16 mouse cellular contexts compared by ENCODE assay signal in genomic region chr12:69293815-69294214, GRCm38 (mm10). TPM values are rescaled to one million over a fixed set of nuclear protein-coding genes. Genes with fewer than 3 reads are reported as not detected.
DNase-seq lines count a peak whose midpoint lies in the region; ATAC-seq and TF ChIP-seq lines count a peak whose summit lies in the region.
"Had no signal": no experiment of that assay in that cellular context is flagged by ENCODE, and none has a peak within 500 bp of the region (broad histone marks: within the 10 kb centered on the region; RNA-seq: fewer than 3 reads in every experiment).

No protein-coding gene starts in this region.

- H3K27me3 ChIP-seq in stomach, embryonic 15.5 days (replicated peaks), result no peaks in the 10 kb centered on the region
- H3K27me3 ChIP-seq in stomach, postnatal 0 days (ENCODE audit: control insufficient read depth, insufficient read depth, low read length), result no peaks in the 10 kb centered on the region
- H3K27me3 ChIP-seq in liver, embryonic 15.5 days, result no peaks in the 10 kb centered on the region
- H3K27me3 ChIP-seq in hindbrain, embryonic 10.5 days (ENCODE audit: insufficient read depth, poor library complexity, severe bottlenecking), result no peaks in the 10 kb centered on the region
- H3K27me3 ChIP-seq: intestine, embryonic 15.5 days had no signal

- 29% methylated on average over 2 of the region's 2 CpGs for WGBS in stomach, embryonic 15.5 days
- 39% methylated on average over 2 of the region's 2 CpGs for WGBS in stomach, postnatal 0 days
- 10% methylated on average over 2 of the region's 2 CpGs for WGBS in liver, embryonic 15.5 days (ENCODE audit: insufficient replicate concordance)
- 60% methylated on average over 2 of the region's 2 CpGs for WGBS in hindbrain, embryonic 10.5 days

- TF ChIP-seq EP300 in stomach, postnatal 0 days (optimal IDR thresholded peaks at IDR 0.05), result no peak

- no peak overlapping the region for H3K27ac ChIP-seq in stomach, embryonic 15.5 days
- no peak overlapping the region for H3K27ac ChIP-seq in stomach, postnatal 0 days (replicated peaks)
- peak overlapping the region; percentile 97 for H3K27ac ChIP-seq in liver, embryonic 15.5 days (replicated peaks)
- H3K27ac ChIP-seq in hindbrain, embryonic 10.5 days, result no peak overlapping the region
- H3K27ac ChIP-seq: intestine, embryonic 15.5 days had no signal

- H3K4me1 ChIP-seq in stomach, embryonic 15.5 days, result peaks cover 15% of the 10 kb centered on the region; the same call in 1 of the 2 replicates
- no peaks in the 10 kb centered on the region; the same call in 1 of the 2 replicates for H3K4me1 ChIP-seq in stomach, postnatal 0 days (replicated peaks; ENCODE audit: control insufficient read depth, insufficient read depth)
- peaks cover 73% of the 10 kb centered on the region for H3K4me1 ChIP-seq in liver, embryonic 15.5 days (replicated peaks)
- peaks cover 23% of the 10 kb centered on the region for H3K4me1 ChIP-seq in hindbrain, embryonic 10.5 days (replicated peaks)

- H3K4me3 ChIP-seq in stomach, embryonic 15.5 days (replicated peaks), result no peak overlapping the region
- H3K4me3 ChIP-seq in stomach, postnatal 0 days (ENCODE audit: low read depth, low read length), result no peak overlapping the region
- peak overlapping the region; percentile 24 for H3K4me3 ChIP-seq in liver, embryonic 15.5 days (replicated peaks)
- H3K4me3 ChIP-seq in hindbrain, embryonic 10.5 days, result no peak overlapping the region
- H3K4me3 ChIP-seq: intestine, embryonic 15.5 days had no signal

- no peak overlapping the region for H3K4me2 ChIP-seq in stomach, embryonic 15.5 days
- H3K4me2 ChIP-seq in stomach, postnatal 0 days (replicated peaks; ENCODE audit: low read depth), result no peak overlapping the region
- peak overlapping the region; percentile 68 for H3K4me2 ChIP-seq in liver, embryonic 15.5 days
- H3K4me2 ChIP-seq: intestine, embryonic 15.5 days had no signal

- H3K9ac ChIP-seq in stomach, embryonic 15.5 days, result no peak overlapping the region
- H3K9ac ChIP-seq in stomach, postnatal 0 days (ENCODE audit: low read length), result no peak overlapping the region
- H3K9ac ChIP-seq in liver, embryonic 15.5 days, result peak overlapping the region; percentile 37
- H3K9ac ChIP-seq: intestine, embryonic 15.5 days had no signal

- H3K9me3 ChIP-seq in stomach, embryonic 15.5 days, result no peaks in the 10 kb centered on the region
- no peaks in the 10 kb centered on the region for H3K9me3 ChIP-seq in stomach, postnatal 0 days (ENCODE audit: control insufficient read depth, low read length)
- no peaks in the 10 kb centered on the region for H3K9me3 ChIP-seq in liver, embryonic 15.5 days (replicated peaks)
- no peaks in the 10 kb centered on the region for H3K9me3 ChIP-seq in hindbrain, embryonic 10.5 days
- H3K9me3 ChIP-seq: intestine, embryonic 15.5 days had no signal

- no peak for TF ChIP-seq CTCF in stomach, postnatal 0 days (IDR thresholded peaks at IDR 0.05; ENCODE audit: low read depth)

- peak; percentile 14 for DNase-seq in embryo, embryonic 11.5 days (ENCODE audit: low read depth, low spot score)
- no peak for DNase-seq in embryo, embryonic 10.5 days (ENCODE audit: low spot score)
- no peak for DNase-seq in stomach, postnatal 0 days (ENCODE audit: low spot score)
- DNase-seq in thymus, postnatal 4 days, result no peak
- no peak for DNase-seq in hindbrain, embryonic 10.5 days (ENCODE audit: low spot score)
- no peak for DNase-seq in cerebellum, postnatal 4 days (ENCODE audit: low spot score in 2 of 2)
- DNase-seq: cerebellum, adult 18-20 months; heart, adult 18-20 months; kidney, postnatal 14 days; layer of hippocampus, adult 9-11 months; lung, adult 2 months; right cerebral cortex, adult 18-20 months; thymus, postnatal 25 days had no signal

- H3K36me3 ChIP-seq in stomach, embryonic 15.5 days, result no peaks in the 10 kb centered on the region
- H3K36me3 ChIP-seq in stomach, postnatal 0 days (ENCODE audit: control insufficient read depth, insufficient read depth, low read length), result no peaks in the 10 kb centered on the region
- no peaks in the 10 kb centered on the region for H3K36me3 ChIP-seq in liver, embryonic 15.5 days (replicated peaks)
- H3K36me3 ChIP-seq in hindbrain, embryonic 10.5 days, result peaks cover 6% of the 10 kb centered on the region
- H3K36me3 ChIP-seq: intestine, embryonic 15.5 days had no signal

- peak; percentile 77 for ATAC-seq in stomach, embryonic 15.5 days (ENCODE audit: insufficient read depth, low FRiP score, low read depth)
- no peak for ATAC-seq in stomach, postnatal 0 days (ENCODE audit: low FRiP score, low TSS enrichment)
- peak; percentile 92 for ATAC-seq in liver, embryonic 15.5 days (ENCODE audit: insufficient read depth)
- ATAC-seq: intestine, embryonic 15.5 days had no signal

RNA-seq across cellular contexts. Expression of gene Klhdc2, which starts 2.7 kb away (rescaled TPM):
- polyA plus RNA-seq in stomach, embryonic 15.5 days (2015; fragmentation: Nextera tagmentation; extraction: Ambion mirVana), result 110 and 119 TPM in 2 replicates
- polyA plus RNA-seq in stomach, postnatal 0 days (2015; fragmentation: Nextera tagmentation; extraction: Ambion mirVana), result 60.6 and 61.6 TPM in 2 replicates
- 82.8 and 83.0 TPM in 2 replicates for polyA plus RNA-seq in liver, embryonic 15.5 days (2015; fragmentation: Nextera tagmentation; extraction: Ambion mirVana)
- polyA plus RNA-seq in hindbrain, embryonic 10.5 days (2016; fragmentation: Nextera tagmentation; extraction: Ambion mirVana), result 204 and 207 TPM in 2 replicates

RNA-seq across cellular contexts. Expression of gene Klhdc1, which starts 52.8 kb away (rescaled TPM):
- 9.0 and 9.2 TPM in 2 replicates for polyA plus RNA-seq in stomach, embryonic 15.5 days (2015; fragmentation: Nextera tagmentation; extraction: Ambion mirVana)
- 20.2 and 20.4 TPM in 2 replicates for polyA plus RNA-seq in stomach, postnatal 0 days (2015; fragmentation: Nextera tagmentation; extraction: Ambion mirVana)
- polyA plus RNA-seq in liver, embryonic 15.5 days (2015; fragmentation: Nextera tagmentation; extraction: Ambion mirVana), result 1.9 and 2.1 TPM in 2 replicates
- 1.9 and 2.5 TPM in 2 replicates for polyA plus RNA-seq in hindbrain, embryonic 10.5 days (2016; fragmentation: Nextera tagmentation; extraction: Ambion mirVana)
